Mouse (Mus musculus) left cerebral cortex, postnatal 4 days (tissue): ENCODE measurements around the gene Map2k1. TPM values are rescaled to one million over a fixed set of nuclear protein-coding genes. Genes with fewer than 3 reads are reported as not detected.
"Not testable (repeated sequence)": the region's sequence is repeated elsewhere in the genome, so short reads cannot be mapped to it uniquely, and the experiment has no call there.

Source experiments
- DNase-seq: peaks from one replicate; pipeline ENCODE4 v3.0.0-alpha.2; 2022
- intact Hi-C: fragments of 180-260 bp; cut with DNase I; formaldehyde crosslinking; loops from one replicate; pipeline ENCODE4 v1.15.1; 2025
- microRNA-seq: library from miRNA; unstranded; fragments of <30 nt; microRNA quantifications from one replicate; pipeline ENCODE4 v1.2.0, GENCODE M21; 2022
- total RNA-seq, 2 experiments: library from RNA; stranded (reverse); gene quantifications; 2 replicates each; pipeline ENCODE4 v1.2.3; 2021

Gene Map2k1
- total RNA-seq, 2 experiments from 2014 or later: 65.3 to 70.6 TPM

DNA sequence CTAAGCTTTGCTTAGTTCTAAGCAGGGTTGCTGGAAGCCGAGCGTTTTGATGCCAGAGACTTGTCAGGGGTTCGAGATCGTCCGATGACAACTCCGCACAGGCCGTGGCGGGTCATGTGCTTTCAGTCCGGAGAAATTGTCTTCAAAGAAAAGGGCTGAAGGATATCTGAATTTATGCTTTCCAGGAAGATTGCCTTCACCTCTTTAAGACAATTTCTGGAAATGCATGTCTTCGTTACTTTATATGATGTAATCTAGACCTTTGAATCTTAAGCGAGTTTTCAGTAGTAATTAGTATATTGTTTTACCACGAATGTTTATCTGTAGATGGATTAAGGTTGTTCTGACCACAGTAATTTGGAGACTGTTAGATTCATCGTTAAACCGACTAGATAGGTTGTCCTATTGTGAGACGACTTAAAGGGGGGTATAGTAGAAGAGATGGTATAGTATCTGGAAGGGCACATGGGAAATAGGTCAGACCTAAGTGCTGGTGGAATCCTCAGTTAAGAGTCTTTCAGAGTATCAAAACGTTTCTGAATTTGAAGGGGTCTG, 79.7 kb downstream of the Map2k1 start:
- intact Hi-C loops: no loop called here
- no peak for DNase-seq

GRCm38 (mm10) chr9:64172816-64173665, 80.4 kb downstream of the Map2k1 start, which contains the start of the genes Zwilch and Rpl4:
Gene Zwilch, minus strand, starts transcription at chr9:64173104.
Gene Rpl4, plus strand, starts transcription at chr9:64173375.
- intact Hi-C loops: no loop called here
- DNase-seq: peak; percentile 83

DNA sequence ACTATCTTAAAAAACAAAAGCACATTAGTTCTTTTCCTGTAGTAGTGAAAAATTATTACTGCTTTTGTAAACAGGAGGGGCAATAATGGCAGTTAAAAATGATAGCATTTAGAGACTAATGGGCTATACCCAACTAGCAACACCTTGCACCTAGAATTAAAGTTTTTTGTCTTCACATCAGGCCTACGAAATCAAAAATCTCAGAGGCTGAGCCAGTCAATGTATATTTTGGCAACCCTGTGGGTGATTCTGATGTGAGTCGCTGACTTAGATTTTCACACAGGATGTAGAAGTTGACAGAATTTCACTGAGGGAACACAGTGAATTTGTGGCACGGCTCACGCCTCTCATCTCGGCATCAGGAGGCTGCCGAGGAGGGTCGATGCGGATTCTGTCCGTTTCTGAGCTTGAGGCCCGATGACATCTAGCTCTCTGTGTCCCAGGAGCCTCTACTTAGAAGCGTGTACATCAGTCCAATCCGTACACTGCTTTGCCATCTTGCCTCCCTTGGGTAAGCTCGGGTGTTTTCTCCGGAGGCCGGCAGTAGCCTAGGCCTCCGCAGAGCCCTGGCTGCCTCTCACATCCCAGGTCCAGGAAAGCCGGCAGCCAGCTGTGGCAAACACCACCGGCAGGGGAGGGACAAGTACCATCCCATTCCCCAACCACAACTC, 81.2 kb downstream of the Map2k1 start:
- intact Hi-C loops: no loop called here

DNA sequence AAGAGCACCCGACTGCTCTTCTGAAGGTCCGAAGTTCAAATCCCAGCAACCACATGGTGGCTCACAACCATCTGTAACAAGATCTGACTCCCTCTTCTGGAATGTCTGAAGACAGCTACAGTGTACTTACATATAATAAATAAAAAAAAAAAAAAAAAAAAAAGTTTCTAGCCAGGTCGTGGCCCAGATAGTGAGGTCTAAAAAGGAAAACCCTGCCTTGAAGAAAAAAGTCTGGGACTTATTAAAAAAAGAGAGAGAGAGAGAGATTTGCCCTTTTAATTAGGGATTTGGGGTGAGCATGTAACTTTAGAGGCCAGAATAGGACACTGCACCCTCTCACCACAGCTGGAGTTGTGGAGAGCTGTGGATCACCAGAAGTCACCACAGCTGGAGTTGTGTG, 83.5 kb downstream of the Map2k1 start:
- intact Hi-C loops, DNase-seq: not testable (repeated sequence)

More for the DNA sequence above, 81.2 kb downstream of the Map2k1 start:
- no peak for DNase-seq

- intact Hi-C loops: no loop called here
Observed at GRCm38 (mm10) chr9:64160471-64160870, 93.0 kb downstream of the Map2k1 start.

DNA sequence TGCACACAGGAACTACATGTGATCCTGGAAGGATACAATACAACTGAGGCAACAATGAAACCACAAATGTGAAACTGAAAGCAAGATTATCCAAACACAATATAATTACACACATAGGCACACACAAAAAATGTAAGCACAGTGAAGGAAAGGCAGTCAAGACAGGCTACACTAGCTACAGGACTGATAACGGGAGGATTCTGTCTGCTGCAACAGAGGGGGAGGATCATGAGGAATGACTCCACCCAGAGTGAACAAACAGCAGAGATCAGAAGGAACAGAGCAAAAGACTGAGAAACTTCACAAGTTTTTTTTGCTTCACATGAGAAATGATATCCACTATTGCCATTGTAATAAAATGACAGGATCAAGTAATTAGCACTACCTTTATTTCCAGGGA, 96.8 kb downstream of the Map2k1 start:
- intact Hi-C loops: no loop called here
- DNase-seq: no peak

More at GRCm38 (mm10) chr9:64160471-64160870, 93.0 kb downstream of the Map2k1 start:
- no peak for DNase-seq

GRCm38 (mm10) chr9:64139879-64140278, 113.6 kb downstream of the Map2k1 start:
- no peak for DNase-seq
- intact Hi-C loops: no loop called here

- intact Hi-C loops: not testable (repeated sequence)
- DNase-seq: peak; percentile 42
Observed at GRCm38 (mm10) chr9:64138896-64139295, 114.5 kb downstream of the Map2k1 start.

Small RNA genes within 50 kb of the gene (microRNA-seq; reads per million reads assigned to microRNA genes)
- gene Gm24106: not detected

Other genes starting within 250 kb of the Map2k1 start
- gene Smad6, start 231.6 kb downstream of the Map2k1 start, total RNA-seq: 1 to 10 TPM; 2.0 to 2.3 TPM
- gene Lctl, start 136.5 kb downstream of the Map2k1 start, total RNA-seq: not detected
- 1 to 10 TPM; 7.9 to 8.0 TPM for gene Zwilch, start 80.5 kb downstream of the Map2k1 start, total RNA-seq
- 100 to 1,000 TPM; 735 to 744 TPM for gene Rpl4, start 80.3 kb downstream of the Map2k1 start, total RNA-seq
- gene Snapc5, start 74.4 kb downstream of the Map2k1 start, total RNA-seq: 10 to 100 TPM; 18.3 to 18.8 TPM
- 1 to 10 TPM; 7.1 to 7.3 TPM for gene Uchl4, start 18.4 kb downstream of the Map2k1 start, total RNA-seq
- gene Tipin, start 27.9 kb upstream of the Map2k1 start, total RNA-seq: 10 to 100 TPM; 25.1 to 25.2 TPM
- gene Dis3l, start 87.7 kb upstream of the Map2k1 start, total RNA-seq: 10 to 100 TPM; 29.0 to 29.5 TPM
- gene Megf11, start 132.0 kb upstream of the Map2k1 start, total RNA-seq: 1 to 10 TPM; 3.3 to 5.2 TPM